Mouse (Mus musculus): ENCODE measurements around the gene Avpr2.

The Avpr2 gene

DNA sequence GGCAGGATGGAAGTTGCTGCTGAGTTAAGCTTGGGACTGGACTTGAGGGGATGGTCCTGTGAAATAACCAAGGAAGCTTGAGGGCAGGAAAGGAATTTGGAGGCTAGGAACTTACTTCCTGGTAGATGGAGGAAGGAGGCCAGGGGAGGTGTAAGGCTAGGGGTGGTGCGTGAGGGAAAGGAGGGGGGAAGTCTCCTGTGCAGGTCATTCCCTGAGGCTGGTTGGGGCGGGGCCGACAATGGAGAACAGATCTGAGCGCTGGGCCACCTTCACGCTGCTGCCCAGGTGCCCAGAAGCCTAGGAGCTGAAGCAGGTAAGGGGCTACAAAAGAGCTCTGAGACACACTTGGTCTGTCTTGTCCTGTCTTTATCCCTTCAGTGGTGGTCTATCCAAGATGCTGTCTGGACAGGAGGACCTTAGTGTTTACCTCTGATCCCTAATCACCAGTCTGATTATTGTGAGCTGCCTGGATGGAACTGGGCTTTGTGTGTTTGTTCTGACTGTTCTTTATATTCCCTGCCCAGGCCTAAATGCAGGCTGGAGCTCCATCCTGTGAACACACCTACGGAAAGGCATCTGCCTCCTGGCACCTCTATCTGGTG lies at the start of gene Avpr2:
Gene Avpr2 (plus strand): TSS at position 552 of the 602 bp plus-strand sequence.
- DNase-seq (ENCODE audit: low spot score) = no peak

DNA sequence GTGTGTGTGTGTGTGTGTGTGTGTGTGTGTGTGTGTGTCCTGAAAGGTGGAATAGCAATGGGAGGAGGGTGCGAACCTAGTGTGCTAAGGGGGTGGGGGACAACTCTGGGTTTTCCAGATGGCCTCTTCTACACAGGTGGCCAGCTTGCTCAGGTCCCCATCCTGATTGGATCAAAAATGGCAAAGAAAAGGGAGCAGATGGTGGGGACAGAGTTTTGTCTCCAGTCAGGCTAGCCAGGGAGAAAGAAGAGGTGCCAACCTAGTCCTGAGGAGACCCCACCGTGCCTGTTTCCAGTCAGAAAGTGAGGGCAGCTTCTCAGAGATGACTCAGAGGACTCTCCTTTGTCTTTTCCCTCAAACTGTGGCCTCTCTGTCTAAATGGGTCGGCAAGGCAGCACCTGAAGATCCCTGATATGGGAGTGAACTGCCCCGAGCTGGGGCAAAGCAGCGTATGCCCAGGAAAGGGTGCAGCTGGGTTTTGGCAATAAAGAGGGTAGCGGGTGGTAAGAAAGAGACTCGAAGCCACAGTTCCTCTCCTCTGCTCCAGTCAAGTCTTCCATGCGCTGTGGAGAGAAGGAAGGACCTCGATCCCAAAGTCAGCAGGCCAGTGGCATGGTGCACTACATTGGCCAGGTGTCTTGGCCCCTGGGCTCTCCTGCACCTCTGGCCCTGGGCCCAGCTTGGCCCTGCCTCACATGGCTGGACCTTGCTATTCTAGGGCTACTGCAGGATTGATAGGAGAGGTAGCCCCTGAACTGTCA lies 37.4 kb upstream of the Avpr2 start:
- DNase-seq (ENCODE audit: low spot score) = no peak

DNA sequence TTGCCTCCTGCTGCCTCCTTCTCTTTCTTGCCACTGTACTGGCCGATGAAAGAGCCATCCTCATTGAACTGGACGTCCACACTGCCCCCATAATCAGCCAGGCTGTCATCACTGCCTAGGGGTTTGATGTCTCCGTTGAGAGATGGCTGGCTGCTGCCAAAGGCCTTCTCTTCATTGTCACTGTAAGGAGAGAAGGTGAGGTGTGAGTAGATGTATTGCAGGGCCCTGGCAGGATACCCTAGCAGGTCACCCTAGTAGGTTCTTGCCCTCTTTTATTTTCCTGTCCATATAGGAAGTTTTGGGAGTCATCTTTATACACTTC lies 36.9 kb upstream of the Avpr2 start:
- no peak for DNase-seq (ENCODE audit: low spot score)

DNA sequence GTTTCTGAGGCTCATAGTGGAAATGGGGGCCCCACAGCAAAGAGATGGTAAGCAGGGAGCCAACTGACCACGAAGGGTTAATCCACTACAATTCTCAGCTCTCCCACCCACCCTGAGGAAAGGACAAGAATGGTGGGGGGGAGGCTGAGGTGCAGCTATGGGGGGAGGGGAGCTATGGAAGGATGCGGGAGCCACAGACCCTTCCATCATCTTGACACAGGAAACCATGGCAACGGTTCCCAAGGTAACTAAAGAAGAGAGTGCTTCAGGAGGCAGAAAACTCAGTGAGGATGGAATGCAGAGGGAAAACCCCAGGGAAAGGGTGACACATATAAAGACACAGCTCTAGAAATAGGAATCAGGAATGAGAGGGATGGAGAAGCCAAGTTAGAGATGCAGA lies 27.2 kb upstream of the Avpr2 start:
- DNase-seq (ENCODE audit: low spot score) = no peak

DNA sequence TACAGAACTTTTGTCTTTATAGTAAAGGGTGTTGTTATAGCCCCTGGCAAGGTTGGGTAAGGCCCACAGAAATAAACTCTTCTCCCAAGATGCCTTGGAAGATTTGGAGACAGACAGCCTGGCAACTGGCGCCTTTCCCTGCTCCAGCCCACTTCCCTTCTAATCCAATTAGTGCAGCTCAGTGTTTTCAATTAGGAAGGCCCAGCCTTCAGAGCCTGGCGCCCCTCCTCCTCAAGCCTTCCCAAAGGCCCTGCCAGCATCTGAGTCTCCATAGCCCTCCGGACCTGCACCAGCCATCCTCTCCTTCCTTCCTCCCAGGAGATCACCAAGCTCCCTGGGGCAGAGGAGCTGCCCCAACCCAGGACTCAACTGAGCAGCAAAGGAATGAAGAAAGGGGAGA lies 24.6 kb upstream of the Avpr2 start:
- no peak for DNase-seq (ENCODE audit: low spot score)

DNA sequence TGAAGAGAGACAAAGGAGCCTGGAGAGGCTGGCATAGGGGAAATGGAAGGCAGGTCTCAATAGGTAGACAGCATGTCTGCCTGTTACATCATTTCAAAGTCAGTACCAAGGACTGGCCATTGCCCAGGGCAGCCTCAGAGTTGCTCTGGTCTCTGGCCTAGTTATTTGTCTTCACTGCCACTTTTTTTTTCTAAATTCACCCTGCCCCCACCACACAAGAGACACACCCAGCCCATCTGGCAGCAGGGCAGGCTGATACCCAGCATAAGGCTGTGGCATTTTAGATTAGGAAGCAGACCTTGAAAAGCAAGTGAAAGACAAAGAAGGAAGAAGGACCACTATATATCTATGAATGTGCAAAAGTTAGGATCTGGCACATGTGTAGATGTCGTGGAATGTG lies 24.1 kb upstream of the Avpr2 start:
- DNase-seq (ENCODE audit: low spot score) = no peak

DNA sequence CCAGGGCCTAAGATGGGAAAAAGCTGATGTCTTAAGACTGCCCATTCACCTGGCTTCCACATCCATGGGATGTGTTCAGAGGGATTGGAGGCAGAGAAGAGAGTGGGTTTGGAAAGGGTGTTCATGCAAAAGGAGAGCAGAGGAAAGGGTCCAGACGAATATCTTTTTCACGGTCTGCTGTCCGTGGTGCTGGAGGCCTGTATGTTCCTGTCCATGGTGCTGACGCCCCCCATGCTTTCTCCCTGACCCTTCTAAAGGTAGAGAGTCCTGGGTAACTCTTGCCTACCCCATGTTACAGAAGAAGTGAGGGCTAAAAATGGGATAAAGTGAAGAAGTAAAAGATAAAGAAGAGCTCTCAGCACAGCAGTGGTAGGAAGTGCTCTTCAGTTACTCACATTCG lies 22.6 kb upstream of the Avpr2 start:
- DNase-seq (ENCODE audit: low spot score) = no peak

DNA sequence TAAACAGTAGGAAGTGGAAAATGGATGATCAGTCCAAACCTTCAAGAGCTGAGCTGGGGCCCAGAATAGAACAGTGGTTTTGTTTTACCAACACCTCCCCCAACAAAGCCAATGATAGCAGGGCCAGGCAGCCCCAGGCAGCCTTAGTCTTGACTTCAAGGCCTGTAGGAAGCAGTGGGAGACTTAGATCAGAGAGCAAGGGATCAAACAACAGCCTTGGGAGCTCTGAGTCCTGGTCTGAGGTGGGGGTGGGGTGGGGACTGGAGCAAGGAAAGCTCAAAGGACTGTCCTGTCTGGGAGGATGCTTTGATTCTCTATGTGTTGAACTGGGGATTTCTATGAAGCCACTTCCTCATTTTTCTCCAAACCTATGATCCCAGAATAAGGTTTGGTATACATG lies 20.4 kb upstream of the Avpr2 start:
- DNase-seq (ENCODE audit: low spot score) = no peak

DNA sequence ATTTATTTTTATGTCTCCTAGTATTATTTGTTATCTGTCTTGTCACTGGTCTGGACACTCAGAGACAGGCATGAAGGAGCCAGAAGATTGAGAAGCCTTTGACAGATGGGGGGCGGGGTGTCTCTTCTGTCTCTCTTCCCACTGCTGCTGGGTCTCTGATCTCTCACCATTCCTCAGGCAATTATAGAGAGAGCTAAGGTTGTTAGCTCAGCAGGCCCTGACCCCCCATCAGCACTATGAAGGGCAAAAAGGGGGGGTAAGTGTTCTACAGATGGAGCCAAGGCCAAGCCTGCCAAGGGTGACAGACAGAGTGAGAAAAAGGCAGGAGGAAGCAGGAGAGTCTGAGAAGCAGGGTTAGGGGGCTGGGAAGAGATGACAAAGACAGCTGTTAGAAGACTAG lies 19.9 kb upstream of the Avpr2 start:
- DNase-seq (ENCODE audit: low spot score) = no peak

DNA sequence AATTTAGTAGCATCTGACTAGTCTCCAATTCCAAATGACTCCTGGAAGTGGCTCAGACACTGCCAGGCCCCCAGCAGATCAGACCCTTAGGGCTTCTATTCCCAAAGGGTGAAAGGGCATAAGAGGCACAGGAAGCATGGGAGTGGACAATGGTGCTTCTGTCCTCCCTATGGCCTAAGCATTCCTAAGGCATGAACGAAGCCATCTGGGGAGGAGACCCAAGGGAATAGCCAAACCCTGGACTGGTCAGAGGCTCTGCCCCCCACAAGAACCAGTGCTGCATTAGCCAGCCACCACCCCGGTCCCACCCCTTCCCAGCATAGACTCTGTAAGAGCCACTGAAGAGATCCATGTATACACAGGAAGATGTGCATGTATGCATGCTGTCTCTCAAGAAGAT lies 16.0 kb upstream of the Avpr2 start:
- DNase-seq (ENCODE audit: low spot score) = no peak

DNA sequence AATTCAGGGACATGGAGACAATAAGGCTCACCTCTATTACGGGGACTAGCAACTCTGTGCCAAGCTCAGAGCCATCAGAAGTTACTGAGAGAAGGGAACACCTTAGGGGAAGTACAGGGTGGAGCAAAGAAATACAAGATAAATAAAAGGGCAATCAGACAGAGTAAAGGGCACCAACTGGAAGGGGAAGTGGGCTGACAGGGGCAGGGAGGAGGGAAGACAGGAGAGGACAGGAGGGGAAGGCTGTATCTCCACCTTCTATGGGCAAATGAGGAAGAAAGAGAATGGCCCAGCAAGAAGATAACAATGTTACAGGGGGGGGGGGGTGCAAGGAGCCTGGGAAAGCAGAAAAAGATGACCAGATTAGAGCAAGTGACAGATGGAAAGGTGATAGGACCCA lies 14.9 kb upstream of the Avpr2 start:
- no peak for DNase-seq (ENCODE audit: low spot score)

DNA sequence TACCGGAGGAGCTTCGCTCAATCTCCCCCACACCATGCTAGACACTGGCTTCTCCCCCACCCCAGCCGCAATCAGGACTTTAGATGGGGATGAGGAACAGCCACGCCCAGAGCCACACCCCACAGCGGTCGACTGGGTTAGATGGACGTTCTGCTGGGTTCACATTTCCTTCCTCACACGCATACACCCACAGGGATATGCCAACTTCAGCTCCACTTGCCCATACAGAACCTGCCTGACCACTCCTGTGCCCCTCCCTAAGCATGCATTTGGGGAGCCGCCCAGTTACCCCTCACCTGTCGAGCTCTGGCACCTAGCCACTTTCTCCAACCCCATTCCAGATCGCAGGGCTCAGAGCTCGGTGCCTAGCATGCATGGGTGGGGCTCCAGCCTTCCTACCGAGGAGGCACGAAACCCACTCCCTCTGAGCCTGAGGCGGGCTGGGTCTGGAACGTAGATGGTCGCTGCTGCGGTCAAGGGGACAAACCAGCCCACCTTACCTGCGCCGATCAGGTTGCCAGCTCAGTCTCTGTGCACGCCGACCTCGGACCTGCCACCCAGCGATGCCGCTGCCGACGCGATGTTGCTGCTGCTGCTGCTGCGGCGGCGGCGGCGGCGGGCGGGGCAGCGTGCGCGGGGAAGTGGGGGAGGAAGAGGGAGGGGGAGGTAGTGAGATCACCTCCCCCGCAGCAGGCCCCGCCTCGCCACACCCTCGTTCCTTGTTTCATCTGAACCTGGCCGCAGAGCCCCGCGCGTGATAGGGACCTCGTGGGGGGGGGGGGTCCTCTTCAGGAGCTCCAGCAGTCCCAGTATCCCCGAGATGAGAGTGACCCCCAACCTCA lies 11.5 kb upstream of the Avpr2 start:
- no peak for DNase-seq (ENCODE audit: low spot score)

DNA sequence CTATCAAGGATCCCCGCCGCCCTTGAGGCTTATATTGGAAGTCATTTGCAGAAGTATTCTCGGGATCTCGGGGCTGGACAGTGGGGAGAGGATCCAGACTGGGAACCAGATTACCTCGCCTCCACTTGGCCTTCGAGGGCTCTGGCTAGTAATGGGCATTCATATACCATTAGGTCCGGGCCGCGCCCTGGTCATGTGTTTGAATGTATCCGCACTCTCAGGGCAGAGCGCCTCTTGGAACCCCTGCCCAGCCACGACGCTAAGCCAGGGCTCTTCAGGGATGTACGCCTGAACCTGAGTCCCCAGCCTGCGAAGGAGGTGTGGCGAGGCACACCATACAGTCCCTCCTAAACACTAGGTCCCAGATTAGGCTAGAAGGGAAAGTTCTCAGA lies 10.9 kb upstream of the Avpr2 start:
- no peak for DNase-seq (ENCODE audit: low spot score)

DNA sequence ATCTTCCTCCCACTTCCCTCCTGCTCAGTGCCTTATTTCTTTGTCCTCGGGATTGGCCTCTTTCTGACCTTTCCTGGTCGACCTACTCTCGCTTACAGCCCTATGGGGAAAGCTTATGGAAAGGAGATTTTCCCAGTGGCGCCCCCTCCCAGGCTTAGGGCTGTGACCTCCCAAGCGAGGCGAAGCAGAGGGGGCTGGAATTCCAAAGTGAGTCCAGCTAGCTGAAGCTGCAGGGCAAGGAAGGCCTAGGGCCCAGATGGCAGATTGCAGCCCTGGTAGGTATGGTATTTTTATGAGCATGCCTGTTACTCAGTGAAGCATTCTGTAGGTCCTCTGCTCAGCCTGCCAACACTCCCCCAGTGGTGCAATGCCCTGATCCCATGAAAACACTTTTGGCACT lies 10.4 kb upstream of the Avpr2 start:
- no peak for DNase-seq (ENCODE audit: low spot score)

DNA sequence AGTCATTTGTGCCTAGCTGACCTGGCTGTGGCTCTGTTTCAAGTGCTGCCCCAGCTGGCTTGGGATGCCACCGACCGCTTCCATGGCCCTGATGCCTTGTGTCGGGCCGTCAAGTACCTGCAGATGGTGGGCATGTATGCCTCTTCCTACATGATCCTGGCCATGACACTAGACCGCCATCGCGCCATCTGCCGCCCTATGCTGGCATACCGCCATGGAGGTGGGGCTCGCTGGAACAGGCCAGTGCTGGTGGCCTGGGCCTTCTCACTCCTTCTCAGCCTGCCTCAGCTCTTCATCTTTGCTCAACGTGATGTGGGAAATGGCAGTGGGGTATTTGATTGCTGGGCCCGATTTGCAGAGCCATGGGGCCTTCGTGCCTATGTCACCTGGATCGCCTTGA lies 931 bp downstream of the Avpr2 start:
- DNase-seq (ENCODE audit: low spot score) = no peak

DNA sequence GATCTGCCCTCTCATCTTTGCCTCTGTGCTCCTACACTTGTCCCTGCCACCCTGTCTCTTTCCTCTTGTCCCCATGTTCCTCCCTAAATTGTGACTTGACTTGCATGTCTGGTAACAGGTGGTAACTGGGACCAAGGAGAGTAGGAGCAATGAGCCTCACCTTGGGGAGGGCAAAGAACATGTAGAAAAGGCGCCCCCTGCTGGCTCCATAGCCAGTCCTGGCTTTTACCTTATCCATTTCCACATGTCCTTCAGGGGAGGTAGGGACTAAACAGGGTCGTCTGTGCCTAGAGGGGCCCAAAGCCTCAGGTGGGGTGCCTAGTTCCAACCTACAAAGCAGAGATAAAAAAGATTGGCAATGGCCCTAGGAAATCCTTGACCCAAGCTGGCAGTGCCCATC lies 3.8 kb downstream of the Avpr2 start, which contains the start of gene L1cam:
Gene L1cam (minus strand): TSS at position 387 of the 400 bp plus-strand sequence.
- DNase-seq (ENCODE audit: low spot score) = no peak

DNA sequence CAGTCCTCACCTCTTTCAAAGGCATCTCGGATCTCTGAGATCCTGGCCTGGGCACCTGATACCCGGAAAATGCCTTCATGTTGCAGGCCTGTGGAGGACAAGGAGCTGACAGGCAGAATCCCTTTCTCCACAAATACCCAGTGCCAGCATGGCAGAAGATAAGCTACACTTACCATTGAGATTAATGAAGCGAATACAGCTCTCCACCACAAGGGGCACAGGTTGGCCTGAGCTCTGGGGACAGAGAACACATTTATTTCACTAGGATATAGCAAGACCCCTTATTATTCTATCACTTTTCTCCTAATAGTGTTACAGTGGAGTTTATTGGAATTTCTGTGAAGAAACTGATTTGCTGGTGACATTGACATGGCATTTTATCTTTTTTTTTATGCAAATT lies 6.1 kb downstream of the Avpr2 start:
- DNase-seq (ENCODE audit: low spot score) = no peak

DNA sequence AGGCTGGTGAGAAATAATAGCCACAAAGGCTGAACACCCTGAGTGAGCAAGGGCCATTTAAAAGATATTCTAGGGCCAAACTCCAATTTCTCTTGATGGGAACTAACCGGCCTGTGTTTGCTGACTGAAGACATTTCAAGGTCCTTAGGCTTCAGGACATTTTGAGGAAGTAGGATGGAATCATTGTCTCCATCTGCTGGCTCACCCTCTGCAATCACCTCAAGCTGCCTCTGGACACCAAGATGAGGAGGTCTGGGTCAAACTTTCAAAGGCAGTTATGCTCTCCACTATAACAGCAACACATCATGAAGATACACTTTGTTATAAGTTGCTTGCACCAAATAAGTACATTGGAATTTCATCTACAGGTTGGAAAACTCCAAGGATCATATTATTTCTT lies 18.1 kb downstream of the Avpr2 start:
- no peak for DNase-seq (ENCODE audit: low spot score)

DNA sequence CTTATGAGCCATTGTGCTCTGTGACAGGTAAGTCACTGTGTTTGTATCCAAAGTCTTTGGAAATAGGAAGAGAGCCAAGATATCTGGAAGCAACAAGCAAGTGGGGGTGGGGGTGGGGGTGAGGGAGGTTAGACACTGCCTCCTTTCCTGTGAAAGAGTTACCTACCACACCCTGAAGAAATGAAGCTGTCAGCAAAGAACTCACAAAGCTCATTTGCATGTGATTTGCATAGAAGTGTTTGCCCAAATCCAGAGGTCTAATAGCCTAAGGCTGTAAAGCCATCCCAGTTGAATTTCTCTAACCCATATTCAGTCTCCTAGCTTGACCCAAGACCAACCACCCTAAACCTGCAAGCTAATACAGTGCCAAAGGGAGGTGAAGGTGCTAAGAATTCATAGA lies 18.5 kb downstream of the Avpr2 start:
- DNase-seq (ENCODE audit: low spot score) = no peak

DNA sequence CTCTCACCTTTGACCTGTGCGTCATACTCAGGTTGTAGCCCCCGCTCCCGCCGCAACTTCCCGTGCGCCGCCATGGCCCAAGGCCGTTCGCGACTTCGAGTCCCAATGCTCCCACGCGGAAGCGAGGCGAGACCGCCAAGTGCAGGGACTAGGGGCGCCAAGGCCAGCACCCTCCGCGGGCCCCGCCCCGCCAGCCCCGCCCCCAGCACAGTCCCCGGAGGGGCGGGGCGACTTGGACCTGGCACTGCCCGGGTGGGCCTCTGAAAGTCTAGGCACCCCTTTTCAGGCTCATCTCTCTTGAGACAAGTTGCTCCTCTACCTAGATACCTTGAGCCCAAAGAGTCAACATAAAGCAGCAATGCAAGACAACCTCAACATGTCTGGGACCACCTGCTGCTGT lies 19.3 kb downstream of the Avpr2 start:
- DNase-seq (ENCODE audit: low spot score) = no peak

DNA sequence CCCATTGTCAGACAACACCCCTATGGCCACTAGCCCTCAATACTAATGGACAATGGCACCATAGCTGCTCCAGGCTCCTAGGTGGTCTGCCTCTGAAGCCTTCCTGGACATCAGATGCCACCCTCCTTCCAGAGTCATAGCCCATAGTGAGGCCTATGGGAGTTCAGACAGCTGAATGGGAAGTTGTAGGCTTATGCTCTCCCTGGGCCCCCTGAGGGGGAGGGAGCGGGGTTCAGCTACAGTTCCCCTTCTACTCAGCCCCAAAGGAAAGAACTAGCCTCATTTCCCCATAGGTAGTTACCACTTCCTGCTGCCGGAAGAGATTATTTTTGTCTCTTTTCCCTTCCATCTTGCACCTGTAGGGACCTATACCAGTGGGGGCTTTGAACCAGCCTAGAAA lies 19.7 kb downstream of the Avpr2 start:
- no peak for DNase-seq (ENCODE audit: low spot score)

DNA sequence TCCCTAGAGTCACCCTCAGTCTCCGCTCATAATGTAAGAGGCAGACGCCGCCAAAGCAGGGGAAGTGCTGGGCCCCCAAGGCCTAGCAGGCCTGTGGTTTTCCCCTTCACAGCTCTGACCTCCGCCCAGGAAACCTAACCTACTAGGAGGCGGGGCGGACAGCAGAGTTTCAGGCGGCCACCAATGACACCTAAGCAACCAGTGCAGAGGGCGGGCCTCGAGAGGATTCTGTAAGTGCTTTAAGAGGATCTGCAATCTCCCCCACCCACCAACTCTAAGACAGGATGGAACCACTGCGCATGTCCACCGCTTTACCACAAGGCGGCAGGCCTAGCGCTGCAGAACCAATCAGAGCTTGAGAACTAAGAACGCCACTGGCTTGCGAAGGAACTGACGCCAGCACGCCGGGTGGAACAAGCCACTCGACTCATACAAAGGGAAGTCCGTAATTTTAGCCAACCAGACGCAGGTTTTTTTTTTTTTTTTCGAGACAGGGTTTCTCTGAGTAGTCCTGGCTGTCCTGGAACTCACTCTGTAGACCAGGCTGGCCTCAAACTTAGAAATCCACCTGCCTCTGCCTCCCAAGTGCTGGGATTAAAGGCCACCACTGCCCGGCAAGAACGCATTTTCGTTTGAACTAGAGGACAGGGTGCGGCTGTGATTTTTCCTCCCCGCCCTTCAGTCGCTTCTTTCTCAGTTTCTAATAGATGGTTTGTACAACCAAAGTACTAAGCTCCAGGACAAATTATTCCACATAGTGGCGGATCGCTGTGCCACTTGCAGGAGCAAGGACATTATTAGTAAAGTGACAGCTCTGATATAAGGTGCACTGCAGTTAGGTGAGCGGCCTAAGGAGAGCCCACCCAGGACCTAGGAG lies 23.2 kb downstream of the Avpr2 start:
- no peak for DNase-seq (ENCODE audit: low spot score)
